Mouse (Mus musculus) brain, embryonic 14.5 days (tissue): ENCODE data around the gene Mtch1. TPM values are rescaled to one million over a fixed set of nuclear protein-coding genes. Genes with fewer than 3 reads are reported as not detected.

Source experiments
- DNase-seq: peaks from one replicate; pipeline ENCODE4 v3.0.0-alpha.2; 2011; ENCODE audit warnings: low read depth
- CTCF ChIP-seq: fragments of 200-500 bp; IDR thresholded peaks from 2 replicates; pipeline ENCODE4 v1.5.1; 2012; ENCODE audit warnings: inconsistent platforms, mild to moderate bottlenecking, moderate library complexity, borderline replicate concordance; ENCODE audit not compliant: insufficient read depth, insufficient read length; ENCODE audit errors: extremely low read depth
- POLR2A ChIP-seq: fragments of 200-500 bp; IDR thresholded peaks from 2 replicates; pipeline ENCODE4 v1.6.1; 2012; ENCODE audit warnings: mild to moderate bottlenecking, inconsistent platforms, borderline replicate concordance; ENCODE audit not compliant: poor library complexity, insufficient read depth, insufficient read length, severe bottlenecking; ENCODE audit errors: extremely low read depth
- polyA plus RNA-seq: library from polyadenylated mRNA; depleted of rRNA; stranded (reverse); fragments of >200 nt; gene quantifications from 2 replicates; pipeline ENCODE4 v1.2.3, GENCODE M21; 2012

The Mtch1 gene
- polyA plus RNA-seq, 1 experiment, result 698 TPM

DNA sequence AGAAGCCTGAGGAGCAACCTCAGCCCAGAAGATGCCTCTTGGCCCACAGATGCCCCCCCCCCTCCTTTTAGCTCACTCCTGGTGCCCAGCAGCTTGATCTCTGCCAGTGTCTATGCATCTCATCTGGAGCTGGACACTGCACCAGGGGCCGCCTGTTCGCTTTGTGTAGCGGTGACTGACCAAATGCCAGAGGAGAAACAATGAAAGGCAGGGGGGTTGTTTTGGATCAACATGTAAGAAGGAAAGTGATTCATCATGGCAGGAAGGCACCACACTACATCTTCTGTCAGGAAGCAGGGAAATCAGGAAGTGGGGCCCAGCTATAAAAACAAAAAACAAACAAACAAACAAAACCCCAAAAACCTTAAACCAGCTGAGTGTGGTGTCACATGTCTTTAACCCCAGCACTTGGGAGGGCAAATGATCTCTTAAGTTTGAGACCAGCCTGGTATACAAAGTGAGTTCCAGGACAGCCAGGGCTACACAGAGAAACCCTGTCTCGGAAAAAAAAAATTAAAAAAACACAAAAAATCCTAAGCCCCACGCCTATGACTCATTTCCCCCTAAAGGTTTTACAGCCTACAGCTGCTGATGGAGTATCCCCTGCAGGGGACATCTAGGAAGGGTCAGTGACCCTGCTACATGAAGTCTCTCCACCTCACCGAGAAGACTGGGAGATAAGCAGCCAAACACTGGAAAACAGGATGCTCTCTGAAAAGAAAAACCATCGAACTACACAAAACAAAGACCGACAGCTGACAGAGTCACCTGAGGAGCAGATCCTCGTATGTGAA is 31.9 kb downstream of the Mtch1 start:
- no peak for TF ChIP-seq POLR2A
- TF ChIP-seq CTCF, result no peak
- no peak for DNase-seq

DNA sequence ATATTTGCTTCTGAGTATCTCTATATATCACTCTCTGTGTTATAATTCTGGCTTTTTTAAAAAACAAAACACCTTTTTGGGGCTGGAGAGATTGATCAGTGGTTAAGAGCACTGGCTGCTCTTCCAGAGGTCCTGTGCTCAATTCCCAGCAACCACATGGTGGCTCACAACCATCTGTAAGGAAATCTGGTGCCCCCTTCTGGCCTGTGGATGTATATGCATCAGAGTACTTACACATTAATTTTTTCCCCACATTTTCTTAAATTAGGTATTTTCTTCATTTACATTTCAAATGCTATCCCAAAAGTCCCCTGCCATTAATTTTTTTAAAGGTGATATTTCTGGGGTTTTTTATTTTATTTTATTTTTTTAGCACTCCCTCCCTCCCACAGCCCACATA is 34.4 kb downstream of the Mtch1 start:
- no peak for DNase-seq
- TF ChIP-seq CTCF (no peak), POLR2A (no peak)

DNA sequence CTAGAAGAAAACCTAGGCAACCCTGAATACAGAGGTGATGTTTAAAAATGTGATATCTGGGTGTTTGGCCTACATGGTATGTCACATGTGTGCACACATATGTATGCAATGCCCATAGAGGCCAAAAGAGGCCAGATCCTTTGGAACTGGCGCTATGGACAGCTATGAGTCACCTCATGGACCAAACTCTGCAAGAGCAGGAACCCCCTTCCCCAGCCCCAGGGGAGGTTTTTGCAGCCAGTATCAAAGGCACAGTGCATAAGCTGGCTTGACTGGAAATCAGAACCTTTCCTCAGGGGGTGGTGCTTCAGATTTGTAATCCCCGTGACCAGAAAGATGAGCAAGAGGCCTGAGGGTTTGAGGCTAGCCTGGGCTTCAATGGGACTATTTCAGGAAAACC is 35.7 kb downstream of the Mtch1 start:
- no peak for DNase-seq
- TF ChIP-seq CTCF (no peak), POLR2A (no peak)

DNA sequence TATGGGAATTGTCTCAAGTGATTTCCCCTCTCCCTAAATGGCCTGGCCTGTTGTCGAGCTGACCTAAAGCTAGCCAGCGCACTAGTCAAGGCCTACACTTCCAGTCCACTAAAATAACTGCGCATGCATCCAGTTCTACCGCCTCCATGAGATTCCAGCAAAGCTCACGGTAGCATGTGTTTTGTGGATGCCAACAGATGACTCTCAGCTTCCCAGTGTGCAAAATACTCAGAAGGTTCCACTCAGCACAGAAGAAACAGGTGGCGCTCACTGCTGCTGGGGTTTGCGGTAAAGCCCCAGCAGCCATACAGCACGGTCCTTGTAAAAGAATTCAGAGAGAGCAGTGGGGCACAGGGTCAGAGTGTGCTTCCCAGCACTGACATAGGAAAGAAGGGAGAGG is 36.1 kb downstream of the Mtch1 start:
- DNase-seq, result peak; percentile 11
- TF ChIP-seq CTCF, result no peak

DNA sequence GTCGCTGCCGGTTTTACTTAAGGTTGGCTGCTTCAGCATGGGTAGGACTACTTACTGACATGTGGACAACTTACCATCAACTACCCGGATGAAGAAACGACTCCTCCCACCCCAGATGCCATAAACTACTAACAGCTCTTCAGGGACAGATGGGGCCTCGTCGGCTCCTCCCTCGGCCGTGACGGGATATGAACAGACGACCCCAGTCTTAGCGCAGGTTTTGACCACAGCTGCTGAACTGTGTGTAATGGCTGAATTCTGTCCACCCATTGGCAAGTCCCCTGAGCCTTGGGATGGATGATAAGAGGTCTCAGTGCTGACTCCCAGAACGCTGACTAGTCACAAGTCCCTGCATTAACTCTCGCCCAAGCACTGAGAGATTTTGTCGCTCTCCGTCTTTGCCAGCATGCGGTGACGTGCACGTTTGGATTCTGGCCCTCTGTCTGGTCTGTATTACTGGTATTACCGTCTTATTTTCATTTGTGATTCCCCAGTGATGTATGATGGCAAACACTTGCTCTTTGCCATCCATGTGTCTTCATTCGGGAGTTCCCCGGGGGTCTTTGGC is 37.6 kb downstream of the Mtch1 start:
- TF ChIP-seq CTCF (no peak), POLR2A (no peak)
- peak; percentile 36 for DNase-seq

DNA sequence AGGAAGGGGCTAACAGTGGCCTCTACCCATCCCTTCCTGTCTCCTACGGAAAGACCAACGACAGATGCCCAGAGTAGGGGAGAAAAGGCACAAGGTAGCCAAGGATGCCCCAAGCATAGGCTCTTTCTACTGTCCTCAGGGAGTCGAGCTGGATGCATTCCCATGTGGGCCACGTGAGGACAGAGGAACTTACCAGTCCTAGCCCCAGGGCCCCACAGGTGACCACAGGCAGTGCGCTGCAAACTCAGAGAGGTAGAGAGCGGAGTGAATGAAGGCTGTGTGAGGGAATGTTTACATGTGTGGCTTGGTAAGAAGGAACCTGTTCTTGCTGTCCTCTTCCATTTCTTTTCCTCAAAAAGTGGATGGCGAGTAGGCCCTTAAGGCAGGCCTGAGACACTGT is 41.9 kb downstream of the Mtch1 start:
- TF ChIP-seq POLR2A (no peak), CTCF (no peak)
- no peak for DNase-seq

DNA sequence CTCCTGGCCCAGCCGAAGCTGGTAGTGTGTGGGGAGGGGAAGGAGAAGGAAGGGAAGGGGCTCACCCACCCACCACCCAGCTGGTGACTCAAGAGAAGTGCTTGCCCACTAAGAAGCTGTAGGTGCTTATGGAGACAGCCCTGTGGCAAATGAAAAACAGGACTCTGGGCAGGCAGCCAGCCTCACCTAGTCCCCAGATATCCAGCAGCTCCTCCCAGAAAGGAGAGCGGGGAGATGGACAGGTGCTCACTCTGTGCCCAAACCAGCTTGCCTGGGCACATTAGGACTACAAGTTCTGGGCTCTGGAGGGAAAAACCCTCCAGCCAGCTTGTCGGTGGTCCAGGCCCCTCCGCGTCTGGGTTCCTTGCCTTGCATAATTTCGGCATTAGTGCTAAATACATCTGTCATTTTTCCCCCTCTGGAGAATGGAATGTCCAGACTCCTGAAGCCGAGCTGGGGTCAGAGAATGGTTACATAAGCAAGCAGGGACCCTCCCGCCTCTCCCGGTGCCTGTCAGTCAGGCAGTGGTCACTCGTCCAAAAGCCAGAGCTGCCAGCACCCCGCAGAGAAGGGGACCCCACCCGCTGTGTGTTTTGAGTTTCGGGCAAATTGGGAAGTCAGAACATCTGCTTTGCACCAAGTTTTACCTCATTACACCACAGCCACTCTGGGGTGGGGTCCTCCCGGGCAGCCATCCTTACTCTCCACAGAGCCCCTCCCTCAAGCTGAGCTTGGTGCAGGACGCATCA is 42.5 kb downstream of the Mtch1 start:
- no peak for TF ChIP-seq POLR2A
- TF ChIP-seq CTCF, result no peak
- no peak for DNase-seq

DNA sequence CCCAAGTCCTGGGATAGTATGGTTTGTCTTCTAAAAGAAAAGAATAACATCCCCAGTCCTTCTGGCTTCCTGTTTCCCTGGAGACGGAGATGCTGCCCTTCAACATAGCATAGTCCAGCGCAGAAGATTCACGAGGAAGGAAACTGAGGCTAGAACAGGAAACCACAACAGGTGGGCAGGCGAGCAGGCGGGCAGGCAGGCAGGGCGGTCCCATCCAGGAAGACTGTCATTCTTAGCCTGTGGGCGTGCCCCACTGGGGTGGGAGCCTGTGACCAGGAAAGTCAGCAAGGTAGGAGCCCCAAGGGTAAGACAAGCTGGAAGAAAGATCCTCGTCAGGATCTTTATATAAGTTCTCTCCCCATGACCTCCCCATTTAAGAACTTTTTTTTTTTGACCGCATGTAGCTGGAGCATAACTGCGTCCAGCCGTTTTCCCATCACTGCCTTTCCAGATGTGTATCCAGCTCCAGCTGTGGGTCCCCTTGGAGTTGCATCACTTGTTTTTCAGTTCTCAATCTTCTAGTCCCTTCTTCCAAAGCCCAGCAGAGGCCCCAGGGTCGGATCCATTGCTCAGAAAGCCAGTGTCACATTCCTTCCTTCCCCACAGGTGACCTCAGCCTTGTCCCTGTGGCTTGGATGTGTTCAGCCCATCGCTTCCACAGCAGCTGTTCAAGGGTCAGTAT is 43.2 kb downstream of the Mtch1 start:
- no peak for DNase-seq
- no peak for TF ChIP-seq POLR2A
- no peak for TF ChIP-seq CTCF

DNA sequence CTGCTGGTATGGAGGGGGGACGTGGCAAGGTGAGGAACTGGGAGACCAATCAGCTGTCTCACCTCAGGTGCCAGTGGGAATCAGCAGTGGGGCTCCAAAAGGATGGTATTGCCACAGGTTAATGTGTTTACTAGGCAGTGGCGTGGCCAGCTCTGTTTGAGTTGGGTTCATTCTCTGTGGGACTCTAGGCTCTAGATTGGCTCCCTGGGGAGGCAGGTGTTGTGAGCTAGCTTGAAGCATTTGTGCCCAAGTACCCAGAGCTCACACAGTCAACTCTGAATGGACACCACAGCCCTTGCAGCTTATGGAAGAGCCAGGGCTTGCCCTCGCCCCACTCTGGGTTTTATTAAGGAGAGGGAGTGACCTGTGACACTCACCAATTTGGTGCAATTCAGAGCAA is 43.9 kb downstream of the Mtch1 start:
- no peak for TF ChIP-seq CTCF
- TF ChIP-seq POLR2A, result no peak
- no peak for DNase-seq

DNA sequence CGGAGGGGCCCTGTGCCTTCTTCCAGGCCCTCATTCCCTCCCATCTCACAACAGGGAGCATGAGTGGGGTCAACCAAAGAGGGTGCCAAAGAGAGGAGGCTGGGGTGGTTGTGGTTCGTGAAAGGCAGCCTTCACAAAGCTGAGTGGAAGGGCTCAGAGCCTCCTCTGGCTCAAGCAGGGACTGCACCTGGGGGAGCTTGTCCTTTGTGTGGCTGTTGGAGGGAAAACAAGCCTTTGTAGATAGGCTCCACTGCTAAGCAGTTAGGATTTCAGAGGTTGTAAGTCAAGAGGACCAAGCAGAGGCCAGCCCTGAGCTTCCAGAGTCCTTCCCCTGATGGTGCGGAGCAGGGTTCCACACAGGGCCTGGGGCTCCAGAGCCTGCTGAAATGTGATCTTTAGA is 44.6 kb downstream of the Mtch1 start:
- TF ChIP-seq POLR2A (no peak), CTCF (peak; percentile 18; the same call in 1 of the 2 replicates)
- DNase-seq, result peak; percentile 13

DNA sequence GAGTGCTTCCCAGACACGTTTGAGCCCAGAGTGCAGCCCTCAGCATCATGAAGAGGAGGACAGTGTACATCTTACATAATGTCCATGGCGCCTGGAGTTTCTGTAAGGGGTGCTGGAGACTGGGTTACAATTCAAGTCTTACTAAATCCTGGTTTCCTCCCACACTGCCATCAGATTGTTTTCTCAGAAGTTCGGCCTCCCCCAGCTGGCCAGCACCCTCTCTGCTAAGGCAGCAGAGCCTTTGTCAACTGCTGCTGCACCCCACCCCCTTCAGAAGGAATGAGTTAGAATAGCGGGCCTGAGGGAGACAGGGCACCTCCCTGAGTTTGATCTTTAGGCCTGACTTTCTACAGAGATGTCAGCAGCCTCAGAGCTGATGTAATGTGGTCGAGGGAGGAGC is 45.6 kb downstream of the Mtch1 start:
- DNase-seq, result no peak
- TF ChIP-seq POLR2A, result no peak
- no peak for TF ChIP-seq CTCF

DNA sequence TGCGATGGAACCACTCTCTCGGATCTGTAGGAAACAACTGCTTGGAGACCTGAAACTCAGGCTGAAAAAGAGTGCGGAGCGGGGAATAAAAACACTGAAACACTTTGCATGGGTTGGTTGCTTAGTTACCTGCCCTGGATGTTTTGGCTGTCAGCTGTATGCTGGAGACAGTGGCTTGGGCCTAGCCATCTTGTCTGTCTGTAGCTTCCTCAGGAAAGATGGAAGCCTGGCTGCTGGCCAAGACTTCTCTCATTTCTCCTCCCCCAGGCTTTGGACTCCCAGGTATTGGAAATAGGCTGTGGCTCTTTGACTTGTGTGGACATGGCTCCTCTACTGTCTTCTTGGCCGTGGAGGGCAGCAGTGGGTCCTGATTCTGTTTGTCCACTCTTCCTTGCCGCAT is 46.3 kb downstream of the Mtch1 start:
- no peak for DNase-seq
- TF ChIP-seq CTCF, result no peak
- no peak for TF ChIP-seq POLR2A

DNA sequence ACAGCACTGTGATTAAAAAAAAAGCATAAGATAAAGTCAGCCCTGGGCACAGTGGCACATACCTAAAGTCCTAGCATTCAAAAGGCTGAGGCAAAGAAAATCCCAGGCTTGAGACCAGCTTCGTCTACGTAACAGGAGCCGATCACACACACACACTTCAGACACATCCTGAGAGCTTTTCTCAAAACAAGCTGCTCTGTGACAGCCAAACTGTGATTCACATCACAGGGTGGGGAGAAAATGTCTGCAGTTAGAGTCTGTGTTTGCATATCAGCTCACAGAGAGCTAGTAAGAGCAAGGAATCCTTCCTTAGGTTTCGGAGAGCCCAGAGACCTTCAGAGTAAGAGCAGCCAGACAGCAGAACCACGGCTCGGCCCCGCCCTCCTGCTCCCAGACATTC is 46.8 kb downstream of the Mtch1 start:
- DNase-seq, result no peak
- TF ChIP-seq POLR2A, result no peak
- no peak for TF ChIP-seq CTCF

DNA sequence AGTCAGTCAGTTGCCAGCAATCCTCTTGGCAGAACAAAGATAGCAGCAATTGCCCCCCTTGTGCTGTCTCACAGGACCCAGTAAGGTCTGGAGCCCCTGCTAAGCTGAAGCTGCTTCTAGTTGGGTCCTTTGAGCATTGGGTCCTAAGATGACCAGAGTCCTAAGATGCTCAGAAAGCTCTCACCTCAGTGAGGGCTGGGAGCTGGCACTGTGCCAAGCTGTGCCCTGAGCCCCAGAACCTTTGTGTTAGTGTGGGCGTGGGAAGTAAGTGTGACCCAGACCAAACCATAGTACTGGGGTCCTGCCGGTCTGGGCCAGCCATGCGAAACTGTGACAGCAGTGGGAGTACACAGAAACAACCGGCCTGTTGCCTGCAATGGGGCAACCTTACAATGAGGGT is 48.5 kb downstream of the Mtch1 start:
- TF ChIP-seq POLR2A (no peak), CTCF (no peak)
- no peak for DNase-seq

DNA sequence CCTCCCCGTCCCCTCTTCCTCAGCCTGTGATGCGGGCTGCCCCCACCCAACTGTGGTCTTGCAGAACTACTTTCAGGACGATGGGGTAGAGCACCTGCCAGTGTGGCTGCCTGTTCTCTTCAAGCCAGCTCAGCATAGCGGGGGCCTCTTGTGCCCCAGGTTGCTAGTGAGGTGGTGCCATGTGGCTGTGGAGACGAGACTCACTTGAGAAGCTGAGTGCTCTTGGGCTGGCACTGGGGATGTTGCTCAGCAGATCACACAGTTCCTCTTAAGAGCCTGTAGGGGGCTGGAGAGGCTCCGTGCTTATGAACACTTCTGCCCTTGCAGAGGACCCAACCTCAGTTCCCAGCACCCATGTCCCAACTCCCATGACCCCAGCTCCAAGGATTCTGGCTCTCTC is 49.9 kb downstream of the Mtch1 start:
- peak; percentile 12; the same call in 1 of the 2 replicates for TF ChIP-seq CTCF
- no peak for TF ChIP-seq POLR2A
- DNase-seq, result no peak
